Mouse (Mus musculus): ENCODE results near the gene Rab3il1.

Rab3il1 gene

DNA sequence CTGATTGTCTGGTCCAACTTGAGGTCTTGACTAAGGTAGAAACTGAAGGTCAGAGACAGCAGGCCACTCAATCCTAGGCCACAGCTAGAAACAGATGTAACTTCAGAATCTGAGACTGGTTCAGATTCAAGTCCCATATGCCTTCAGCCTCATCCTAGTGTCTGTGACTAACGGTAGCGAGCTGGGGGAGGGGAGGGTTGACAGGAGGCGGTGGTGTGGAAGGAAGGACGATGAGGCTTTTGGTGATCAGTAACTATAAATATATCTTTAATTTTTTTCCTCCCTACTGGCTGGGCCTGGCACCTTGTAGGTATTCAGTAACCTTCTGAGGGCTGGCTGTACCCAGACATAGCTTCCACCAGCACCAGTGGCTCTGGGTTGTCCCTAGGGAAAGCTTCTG lies 14.0 kb downstream of the Rab3il1 start:
- DNase-seq: no peak

DNA sequence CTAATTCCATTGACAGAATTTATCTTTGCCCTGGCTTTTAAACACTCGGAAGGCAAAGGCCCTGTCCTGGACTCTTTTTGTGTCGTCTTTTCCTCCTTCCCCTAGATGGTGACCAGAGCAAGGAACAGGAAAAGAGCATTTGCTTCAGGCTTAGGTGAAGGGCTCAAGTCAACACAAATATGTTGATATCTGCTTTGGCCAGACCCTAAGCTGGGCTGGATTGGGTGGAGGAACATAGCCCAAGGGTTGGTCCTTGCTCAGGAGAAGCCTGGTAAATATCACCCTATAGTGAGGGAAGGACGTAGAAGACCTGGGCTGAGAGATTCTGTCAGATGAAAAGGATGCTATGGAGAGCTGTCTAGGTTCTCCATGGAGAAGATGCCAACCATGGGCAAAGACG lies 14.7 kb downstream of the Rab3il1 start:
- DNase-seq: no peak

DNA sequence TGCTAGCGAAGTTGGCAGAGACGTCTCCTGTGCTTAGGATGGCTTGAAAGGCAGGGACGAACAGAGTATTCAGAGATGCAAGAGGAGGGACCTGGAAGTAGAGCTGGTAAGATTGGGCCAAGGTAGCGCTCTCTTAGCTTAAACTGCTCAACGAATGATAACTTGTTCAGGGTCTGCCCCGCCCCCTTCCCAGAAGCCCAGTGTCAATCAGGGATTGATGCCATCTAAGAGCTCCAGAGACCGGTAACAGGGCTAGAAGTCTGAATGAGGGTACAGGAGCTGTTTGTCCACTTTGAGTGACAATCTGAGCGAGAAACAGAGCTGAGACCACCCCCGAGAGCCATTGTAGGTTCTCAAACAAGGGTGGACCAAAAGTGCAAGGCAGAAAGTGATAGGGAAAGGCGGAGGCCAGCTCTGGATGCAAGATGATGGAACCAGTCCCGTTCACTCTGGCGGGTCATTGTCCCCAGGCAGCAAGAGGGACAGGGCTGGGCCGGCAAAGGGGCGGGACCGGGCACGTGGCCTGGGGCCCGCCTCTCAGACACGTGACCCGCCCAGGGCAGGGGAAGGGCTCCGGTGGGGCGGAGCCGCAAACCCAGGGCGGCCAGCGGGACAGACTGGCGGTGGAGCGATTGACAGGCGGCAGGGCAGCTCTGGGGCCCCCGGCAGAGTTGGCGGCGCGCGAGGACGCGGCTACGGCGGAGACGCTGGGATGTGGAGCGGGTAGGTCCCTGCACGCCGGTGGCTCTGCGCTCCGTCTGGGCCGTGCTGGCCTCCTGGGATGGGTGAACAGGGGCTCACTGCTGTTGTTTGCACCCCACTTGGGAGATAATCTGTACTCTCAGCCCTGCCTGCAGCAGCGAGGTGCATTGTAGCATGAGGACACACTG lies 16.4 kb downstream of the Rab3il1 start:
- DNase-seq: peak; percentile 80

DNA sequence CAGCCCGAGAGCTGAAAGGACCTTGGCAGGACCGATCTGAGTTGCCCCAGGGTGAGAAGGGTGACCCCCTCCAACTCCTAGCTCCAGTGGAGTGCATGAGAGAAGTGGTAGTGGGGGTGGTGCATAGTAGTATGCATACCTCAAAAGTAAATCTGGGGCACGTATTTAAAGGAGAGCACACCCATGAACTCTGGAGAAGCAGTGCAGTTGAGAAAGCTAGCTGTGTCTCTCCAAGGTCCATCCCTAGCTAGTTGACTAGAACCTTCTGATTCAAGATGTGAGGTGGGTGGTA lies 17.0 kb downstream of the Rab3il1 start:
- no peak for DNase-seq

DNA sequence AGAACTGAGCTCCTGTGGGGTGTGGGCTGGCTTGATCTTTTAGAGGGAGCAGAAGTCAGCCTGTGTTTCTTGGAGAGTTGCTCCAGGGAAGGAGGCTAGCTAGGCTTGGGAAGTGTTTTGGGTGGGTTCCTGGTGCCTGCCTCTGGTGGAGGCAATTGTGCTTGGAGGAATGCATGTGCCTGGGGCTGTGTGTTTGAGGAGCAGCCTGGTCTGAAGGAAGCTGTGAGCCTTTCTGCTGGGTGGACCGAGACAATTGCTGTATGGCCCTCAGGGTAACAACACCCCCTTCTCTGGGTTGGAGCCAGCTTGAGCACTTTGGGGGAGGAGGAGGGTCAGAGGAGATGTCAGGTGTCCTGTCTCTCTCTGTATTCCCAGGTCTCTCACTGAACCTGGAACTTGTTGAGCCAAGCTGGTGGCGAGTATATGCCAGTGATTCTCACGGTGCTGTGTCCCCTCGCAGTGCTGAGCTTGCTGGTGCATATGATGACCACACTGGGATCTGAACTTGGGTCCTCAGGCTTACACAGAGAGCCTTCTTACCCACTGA lies 17.8 kb downstream of the Rab3il1 start:
- no peak for DNase-seq

DNA sequence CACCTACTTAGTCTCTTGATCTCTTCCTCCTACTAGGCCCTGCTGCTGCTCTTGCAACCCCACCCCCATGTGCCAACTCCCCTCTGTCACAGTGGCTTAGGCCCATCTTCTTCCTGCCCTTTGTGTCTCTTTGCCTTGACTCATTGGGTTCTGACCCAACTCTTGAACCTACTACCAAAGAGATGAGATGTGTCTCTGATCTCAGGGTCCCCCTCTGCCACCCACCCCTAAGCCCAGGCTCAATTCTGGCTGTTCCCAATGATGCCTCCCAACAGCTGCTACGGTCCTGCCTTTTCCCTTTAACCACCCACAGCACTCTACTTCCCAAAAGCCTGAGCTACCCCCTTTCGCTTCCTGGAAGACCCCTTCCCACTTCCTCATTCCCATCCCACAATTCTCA lies 20.5 kb downstream of the Rab3il1 start:
- no peak for DNase-seq

DNA sequence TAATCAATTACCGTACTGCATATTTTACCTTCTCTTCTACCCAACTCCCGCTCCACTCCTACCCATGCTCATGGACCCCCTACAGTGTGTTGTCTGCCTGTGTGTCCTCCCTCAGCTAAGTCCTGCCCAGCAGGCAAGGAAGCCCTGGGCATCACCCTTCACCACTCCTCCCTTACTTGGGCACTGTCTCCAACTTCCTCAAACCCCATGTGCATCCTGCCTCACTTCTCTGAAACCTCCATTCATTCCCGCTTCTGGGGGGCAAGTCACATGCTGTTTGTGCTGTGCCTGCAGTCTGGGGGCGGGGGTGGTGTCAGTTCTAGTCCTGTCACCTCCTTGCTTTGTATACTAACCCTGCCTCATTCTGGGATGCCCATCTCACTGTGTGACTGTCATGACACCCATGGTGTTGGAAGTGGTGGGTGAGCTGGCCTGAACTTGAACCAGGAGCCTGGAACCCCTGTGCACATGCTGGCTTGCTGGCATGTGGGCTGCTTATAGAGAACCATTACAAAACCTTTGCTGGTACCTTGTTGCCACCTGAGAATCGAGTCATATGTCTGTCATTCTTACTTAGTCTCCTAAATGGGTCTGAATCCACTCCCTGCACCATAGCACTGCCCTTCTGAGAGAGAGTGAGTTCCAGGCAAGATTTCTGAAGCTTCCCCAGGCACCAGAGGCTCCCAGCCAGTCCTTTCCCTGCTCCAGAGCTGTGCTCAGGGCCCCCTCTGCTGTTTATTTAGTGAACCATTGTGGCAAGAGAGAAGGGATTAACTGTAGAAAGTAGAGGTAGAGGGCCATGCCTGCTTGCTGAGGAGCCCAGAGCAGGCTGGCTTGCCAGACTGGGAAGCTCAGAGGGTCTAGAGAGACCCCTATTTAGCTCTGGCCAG lies 21.2 kb downstream of the Rab3il1 start:
- no peak for DNase-seq

DNA sequence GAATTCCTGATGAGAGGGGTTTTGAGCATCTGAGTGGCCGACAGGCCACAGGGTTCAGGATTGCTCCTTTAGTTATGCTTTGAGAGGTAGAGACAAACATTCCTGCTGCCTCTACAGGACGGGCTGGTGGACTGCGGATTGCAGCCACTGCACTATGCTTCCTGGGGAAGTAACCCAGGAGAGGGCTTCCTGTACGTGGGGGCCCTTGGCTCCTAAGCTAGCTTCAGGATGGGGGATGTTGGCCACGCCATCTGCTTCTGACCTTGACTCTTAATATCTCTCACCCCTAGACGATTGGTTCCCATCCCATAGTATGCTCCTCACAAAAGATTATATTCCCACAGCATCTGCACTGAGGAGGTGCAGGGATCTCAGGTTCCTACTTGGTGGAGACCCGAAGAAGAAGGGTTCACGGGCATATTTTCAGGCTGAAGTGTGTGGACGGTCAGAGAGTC lies 21.9 kb downstream of the Rab3il1 start:
- no peak for DNase-seq

DNA sequence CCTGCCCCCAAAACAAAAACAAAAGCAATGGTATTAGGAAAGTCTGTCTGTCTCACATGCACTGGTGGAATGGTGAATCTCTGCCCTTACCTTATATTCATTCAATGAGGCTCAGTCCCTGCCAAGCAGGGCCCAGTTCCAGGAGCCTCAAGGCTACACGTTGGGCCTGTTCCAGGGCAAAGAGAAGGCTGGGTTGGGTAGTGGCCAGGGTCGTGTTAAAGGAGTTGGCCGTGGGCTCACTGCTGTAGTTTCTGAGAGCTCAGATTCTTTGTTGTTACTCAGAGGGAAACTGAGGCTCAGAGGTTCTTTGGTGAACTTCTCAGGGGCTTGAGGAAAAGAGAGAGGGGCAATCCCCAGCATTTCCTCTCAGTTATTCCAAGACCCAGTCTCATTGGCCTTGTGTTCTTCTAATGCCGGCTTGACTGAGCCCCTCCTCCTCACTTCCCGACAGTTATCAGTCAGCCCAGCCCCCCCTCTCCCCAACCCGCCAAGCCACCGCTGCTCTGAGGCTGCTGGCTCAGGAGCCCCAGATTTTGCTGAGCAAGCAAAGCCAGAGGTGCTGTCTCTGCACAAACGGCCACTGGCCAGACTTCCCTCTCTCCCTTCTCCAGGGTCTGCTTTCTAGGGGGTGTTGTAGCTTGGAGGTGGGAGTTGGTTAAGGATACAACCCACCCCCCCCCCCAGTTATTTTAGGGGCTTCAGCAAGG lies 23.9 kb downstream of the Rab3il1 start:
- DNase-seq: no peak

DNA sequence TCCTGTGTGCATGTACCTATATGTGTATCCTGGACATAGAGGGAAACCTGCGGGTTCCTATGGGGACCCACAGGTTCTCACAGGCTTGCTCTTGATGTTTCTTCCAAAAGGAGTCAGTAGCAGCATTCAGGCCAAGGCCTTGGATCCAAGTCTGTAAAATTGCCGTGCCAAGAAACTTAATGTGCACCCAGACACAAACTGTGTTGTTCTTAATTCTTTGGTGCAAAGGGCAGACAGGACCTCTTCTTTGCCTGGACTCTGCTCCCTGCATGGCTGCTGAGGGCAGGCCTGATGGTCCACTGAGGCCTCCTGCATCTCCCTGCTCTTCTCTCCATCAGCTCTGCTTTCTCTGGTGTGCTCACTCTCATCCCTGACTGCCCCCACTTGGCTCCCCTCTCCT lies 28.3 kb downstream of the Rab3il1 start:
- no peak for DNase-seq

DNA sequence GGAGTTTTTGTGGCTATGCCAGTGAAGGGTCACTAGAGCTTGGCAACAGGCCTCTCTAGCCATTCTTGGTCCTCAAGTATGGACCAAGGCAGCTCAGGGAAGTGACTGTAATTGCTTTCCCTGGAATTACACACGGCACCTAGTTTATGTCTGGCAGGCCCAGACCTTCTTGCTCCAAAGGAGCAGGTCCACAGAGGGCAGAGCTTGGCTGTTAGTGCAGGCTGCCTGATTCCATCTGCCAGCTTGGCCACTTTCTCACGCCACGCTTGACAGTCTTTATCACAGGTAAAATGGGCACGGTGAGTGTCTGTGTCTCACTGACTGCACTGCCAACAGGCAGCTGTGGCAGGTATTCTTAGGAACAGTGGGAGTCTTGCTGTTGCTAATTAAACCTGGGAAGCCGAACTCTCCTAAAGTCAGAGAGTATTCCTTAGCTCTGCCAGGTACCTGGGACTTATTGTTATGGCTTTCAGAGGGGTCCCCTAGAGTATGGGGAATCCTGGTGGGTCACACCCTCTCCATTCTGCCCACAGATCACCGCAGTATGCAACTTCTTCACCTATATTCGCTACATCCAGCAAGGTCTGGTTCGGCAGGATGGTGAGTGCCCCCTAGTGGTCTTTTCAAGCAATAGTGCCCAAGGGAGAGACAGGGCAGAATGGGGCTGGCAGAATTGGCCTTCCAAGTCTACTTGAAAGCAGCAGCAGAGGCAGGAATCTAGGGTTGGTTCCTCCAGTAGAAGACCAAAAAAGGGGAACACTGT lies 31.9 kb downstream of the Rab3il1 start:
- DNase-seq: peak; percentile 70

DNA sequence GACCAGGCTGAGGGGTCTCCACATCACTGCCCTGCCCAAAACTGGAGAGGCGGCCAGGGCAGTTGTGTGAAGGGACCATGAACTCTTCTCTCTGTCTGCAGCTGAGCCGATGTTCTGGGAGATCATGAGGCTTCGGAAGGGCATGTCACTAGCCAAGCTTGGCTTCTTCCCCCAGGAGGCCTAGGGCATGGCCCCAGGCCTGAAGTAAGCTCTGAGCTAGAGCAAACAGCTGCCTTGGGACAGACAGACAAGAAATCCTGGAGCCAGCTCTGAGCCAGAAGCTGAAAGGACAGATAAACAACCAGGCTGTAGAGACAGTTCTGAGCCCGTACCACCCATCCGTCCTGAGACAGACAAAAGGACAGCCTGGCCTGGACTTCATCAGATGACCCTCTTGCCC lies 32.9 kb downstream of the Rab3il1 start:
- no peak for DNase-seq

DNA sequence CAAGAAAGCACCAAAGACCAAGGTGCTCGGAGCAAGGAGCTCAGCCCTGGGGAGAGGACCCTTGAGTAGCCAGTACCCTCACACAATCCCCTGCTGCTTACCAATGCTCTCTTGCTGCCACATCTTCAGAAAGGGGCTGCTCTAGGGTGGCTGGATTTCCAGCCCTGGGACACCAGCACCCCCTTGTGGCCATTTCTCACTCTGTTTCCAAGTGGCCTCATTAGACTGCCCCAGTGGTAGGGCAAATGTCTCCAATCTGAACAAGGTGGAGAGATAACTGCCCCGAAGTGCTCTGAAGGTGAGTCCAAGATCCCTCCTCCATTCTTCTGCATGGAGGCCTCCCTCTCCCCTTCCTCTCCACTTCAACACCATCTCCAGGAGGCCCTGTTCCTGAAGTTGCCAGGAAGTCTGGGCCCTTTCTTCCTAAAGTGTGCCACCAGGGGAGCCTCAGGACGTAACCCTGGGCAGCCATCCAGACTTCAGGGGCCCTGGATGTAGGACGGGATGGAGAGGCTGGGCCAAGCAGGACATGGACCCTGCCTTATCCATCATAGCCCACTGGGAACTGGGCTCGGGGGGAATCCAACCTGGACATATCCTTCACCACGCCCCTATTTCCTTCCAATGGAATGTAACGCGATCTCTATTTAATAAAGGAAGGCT lies 33.4 kb downstream of the Rab3il1 start:
- DNase-seq: peak; percentile 61

DNA sequence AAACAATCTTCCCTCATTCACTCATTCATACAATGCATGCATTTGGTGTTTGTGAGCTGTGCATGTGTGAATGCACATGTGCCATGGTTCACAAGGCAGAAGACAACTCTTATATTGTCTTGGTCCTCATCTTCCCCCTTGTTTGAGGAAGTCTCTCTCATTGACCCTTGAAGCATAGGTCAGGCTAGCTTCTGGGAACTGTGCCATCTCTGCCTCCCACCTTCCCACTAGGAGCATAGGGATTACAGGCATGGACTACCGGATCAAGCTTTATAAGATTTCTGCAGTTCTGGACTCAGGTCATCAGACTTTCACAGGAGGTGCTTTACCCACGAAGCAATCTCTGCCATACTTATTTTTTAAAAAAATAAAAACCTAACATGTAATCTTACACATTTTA lies 36.1 kb downstream of the Rab3il1 start:
- DNase-seq: no peak

DNA sequence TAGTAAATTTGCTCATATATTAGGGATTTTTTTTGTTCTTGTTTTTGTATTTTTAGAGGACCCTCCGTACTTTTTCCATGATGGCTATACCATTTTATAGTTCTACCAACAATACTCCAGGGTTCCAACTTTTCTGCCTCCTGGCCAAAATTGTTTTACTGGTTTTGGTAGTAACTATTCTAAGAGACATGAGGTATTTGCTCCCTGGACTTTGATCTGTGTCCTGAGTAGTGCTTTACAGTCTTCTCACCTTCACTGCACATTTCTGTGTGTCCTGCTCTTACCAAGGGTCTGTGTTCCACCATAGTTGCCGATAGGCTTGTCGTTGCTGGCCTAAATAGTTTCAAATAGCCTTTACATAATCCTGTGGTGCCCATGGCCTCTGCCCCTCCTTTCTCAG lies 36.9 kb downstream of the Rab3il1 start:
- DNase-seq: no peak

DNA sequence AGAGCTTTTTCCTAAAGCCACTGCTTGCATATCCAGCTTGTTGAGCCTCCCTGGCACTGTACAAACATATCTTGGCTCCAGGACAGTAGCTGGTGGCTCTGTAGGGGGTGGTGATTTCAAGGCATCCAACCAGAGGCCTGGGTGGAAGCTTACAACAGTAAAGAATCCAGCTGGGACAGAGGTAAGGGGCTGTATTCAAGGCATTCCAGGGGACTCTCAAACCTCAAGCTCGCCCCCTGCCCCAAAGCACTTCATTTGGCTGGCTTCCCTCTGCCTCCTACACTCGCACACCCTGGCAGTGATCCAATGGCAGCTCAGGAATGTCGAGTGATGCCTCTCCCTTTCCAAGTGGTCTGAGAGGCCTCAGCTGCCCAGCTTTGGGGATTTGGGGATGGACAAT lies 37.4 kb downstream of the Rab3il1 start:
- DNase-seq: peak; percentile 58

DNA sequence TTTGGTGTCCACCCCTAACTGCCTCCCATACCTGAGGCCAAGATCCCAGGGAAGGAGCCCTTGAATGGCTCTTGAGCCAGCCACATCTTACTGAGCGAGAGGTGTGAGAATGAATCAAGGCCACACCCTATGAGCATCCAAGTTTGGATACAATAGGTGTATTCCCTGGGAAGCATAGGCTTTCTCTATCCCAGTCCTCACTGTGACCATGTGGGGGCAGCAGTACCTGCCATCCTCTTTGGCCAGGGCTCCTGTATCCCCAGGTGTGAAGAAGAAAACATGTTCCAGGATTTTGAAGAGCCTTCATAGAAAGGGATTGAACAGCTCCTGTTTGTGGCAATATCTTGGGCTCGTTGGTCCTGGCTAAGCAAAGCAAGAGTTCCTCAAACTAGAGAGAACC lies 38.1 kb downstream of the Rab3il1 start:
- DNase-seq: peak; percentile 51

DNA sequence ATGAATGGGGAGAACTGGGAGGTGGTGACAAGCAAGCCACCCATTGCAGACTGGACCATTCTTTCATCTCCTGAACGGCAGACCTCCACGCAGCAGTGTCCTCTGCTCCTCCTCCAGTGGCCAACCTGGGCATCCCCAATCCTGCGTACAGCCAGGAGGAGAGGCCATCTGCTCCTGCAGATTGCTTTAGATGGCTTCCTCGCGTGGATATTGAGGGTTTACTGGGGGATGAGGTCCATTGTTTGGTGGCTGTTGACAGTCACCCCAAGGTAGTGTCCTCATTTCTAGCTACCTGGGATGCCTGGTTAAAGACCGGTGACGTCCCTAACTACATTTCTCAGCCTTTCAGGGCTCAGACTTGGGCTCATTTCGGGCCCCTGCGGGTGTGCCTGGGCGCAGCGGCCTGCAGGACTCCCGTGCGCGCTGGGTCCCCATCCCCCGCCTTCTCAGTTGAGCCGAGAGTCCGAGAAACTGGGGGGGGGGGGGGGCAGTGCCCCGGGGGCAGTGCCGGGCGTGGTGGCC lies 39.5 kb downstream of the Rab3il1 start:
- DNase-seq: peak; percentile 86

DNA sequence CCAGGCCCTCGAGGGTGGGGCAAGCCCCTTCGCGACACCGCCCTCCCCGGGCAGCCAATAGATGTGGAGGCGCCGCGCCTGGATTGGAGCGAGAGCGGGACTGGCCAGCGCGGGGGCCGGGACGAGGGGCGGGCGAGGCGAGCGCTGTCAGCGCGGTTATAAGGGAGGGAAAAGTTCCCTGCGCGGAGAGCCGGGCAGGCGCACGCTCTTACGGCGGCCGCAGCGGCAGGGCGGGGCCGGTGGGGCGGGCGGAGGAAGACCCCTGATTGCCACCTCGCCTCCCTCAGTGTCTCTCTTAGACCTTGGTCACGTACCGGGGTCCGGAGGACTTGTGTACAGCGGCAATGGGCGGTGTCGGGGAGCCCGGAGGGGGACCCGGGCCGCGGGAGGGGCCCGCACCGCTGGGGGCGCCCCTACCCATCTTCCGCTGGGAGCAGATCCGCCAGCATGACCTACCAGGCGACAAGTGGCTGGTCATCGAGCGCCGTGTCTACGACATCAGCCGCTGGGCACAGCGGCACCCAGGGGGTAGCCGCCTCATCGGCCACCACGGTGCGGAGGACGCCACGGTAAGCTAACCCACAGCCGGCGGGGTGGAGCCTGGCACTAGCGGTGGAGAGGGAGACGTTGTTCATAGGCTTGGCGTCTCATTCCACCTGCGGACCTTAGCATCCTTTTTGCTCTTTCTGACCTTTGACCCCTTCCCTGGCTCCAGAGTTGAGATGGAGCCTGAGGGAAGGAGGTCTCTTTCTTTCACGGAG lies 40.1 kb downstream of the Rab3il1 start, which contains the start of gene Fads3:
Gene Fads3, plus strand, starts transcription at position 182 of the 761 bp plus-strand sequence.
- DNase-seq: peak; percentile 77

DNA sequence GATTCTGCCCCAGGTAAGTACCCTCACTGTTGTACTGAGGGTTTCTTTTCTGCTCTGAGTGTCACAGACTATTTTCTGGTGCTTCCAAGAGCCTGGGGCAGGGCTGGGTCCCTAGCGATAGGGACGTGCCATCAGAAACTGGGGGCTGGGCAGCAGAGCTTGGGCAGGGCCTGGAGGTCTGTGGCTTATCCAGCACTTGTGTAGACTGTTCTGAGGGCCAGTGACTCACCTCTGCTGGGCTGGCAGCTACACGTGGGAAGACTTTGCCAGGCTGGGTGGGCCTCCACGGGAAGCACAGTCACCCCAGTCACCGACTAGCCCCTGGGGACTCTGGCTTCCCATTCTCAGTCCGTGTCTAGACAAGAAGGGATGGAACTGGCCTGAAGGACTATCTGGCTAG lies 40.8 kb downstream of the Rab3il1 start:
- peak; percentile 67 for DNase-seq

DNA sequence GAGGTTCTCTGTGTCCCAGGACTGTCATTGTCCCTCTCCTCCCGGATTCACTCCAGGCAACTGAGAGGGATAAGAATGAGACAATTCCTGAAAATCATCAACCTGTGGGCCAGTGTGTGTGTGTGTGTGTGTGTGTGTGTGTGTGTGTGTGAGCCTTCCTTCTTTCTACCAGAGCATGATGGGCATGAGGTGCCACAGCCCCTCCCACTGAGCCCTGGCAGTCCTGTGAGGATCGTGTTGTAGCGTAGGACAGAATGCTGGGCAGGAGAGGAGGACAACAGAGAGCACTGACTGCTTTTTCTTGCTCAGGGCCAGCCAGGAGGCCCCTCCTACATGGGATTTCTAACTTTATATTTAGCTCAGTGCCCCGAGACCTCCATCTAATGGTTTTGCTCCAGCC lies 41.3 kb downstream of the Rab3il1 start:
- peak; percentile 50 for DNase-seq
